Mouse (Mus musculus) limb, embryonic 11.5 days (tissue): ENCODE measurements around the gene Creg2. TPM values are rescaled to one million over a fixed set of nuclear protein-coding genes. Genes with fewer than 3 reads are reported as not detected.

Experiments
- polyA plus RNA-seq: library from polyadenylated mRNA; unstranded; fragments of >200 nt; fragmentation: Nextera tagmentation; extraction: Ambion mirVana; gene quantifications from 2 replicates; pipeline ENCODE4 v1.2.1, GENCODE M21; 2014

Creg2 gene
- polyA plus RNA-seq, 1 experiment from 2014 or later: not detected

Other genes starting within 250 kb of the Creg2 start
- gene Tbc1d8, start 172.7 kb downstream of the Creg2 start, polyA plus RNA-seq: 5.0 and 5.3 TPM in 2 replicates
- 31.3 and 31.4 TPM in 2 replicates for gene Cnot11, start 116.5 kb downstream of the Creg2 start, polyA plus RNA-seq
- gene Rnf149, start 74.1 kb downstream of the Creg2 start, polyA plus RNA-seq: 26.2 and 32.4 TPM in 2 replicates
- 0.30 and 0.96 TPM in 2 replicates for gene Rfx8, start 69.5 kb upstream of the Creg2 start, polyA plus RNA-seq
- gene Gm3646, start 153.9 kb upstream of the Creg2 start, polyA plus RNA-seq: not detected in 2 replicates
- gene Map4k4, start 249.4 kb upstream of the Creg2 start, polyA plus RNA-seq: 38.0 and 43.7 TPM in 2 replicates